Mouse (Mus musculus) hindbrain, embryonic 14.5 days (tissue): ENCODE data around the gene Hoxa3. TPM values are rescaled to one million over a fixed set of nuclear protein-coding genes. Genes with fewer than 3 reads are reported as not detected.
A peak's percentile ranks its signal among the peaks of the same experiment; 100 is the strongest.

Experiments used
- ATAC-seq: fragments of 200-750 bp; cut with Nextera tagmentation; 2 replicates; pipeline ENCODE4 v1.8.0; 2017; ENCODE audit warnings: moderate number of reproducible peaks, mild to moderate bottlenecking, moderate TSS enrichment, moderate library complexity; ENCODE audit not compliant: low FRiP score
- DNase-seq: peaks from one replicate; pipeline ENCODE4 v3.0.0-alpha.2; 2015; ENCODE audit warnings: low spot score
- H3K27ac ChIP-seq: fragments of 300-500 bp; sonication (generic); 2 replicates; pipeline ENCODE4 v1.5.1; 2014; ENCODE audit warnings: mild to moderate bottlenecking, moderate library complexity
- H3K27me3 ChIP-seq: fragments of 300-500 bp; sonication (generic); 2 replicates; pipeline ENCODE4 v1.6.1; 2014; ENCODE audit warnings: mild to moderate bottlenecking, low read length, mixed read lengths; ENCODE audit not compliant: control insufficient read depth, insufficient read depth
- H3K36me3 ChIP-seq: fragments of 300-500 bp; sonication (generic); replicated peaks from 2 replicates; pipeline ENCODE4 v1.6.1; 2014; ENCODE audit not compliant: control insufficient read depth, insufficient read depth
- H3K4me1 ChIP-seq: fragments of 300-500 bp; sonication (generic); replicated peaks from 2 replicates; pipeline ENCODE4 v1.6.1; 2014; ENCODE audit warnings: antibody characterized with exemption, low read length, mixed read lengths; ENCODE audit not compliant: control insufficient read depth, insufficient read depth
- H3K4me2 ChIP-seq: fragments of 300-500 bp; sonication (generic); replicated peaks from 2 replicates; pipeline ENCODE4 v1.6.1; 2014; ENCODE audit warnings: mild to moderate bottlenecking, moderate library complexity
- H3K4me3 ChIP-seq: fragments of 300-500 bp; sonication (generic); replicated peaks from 2 replicates; pipeline ENCODE4 v1.5.1; 2014; ENCODE audit warnings: mild to moderate bottlenecking, low read length
- H3K9ac ChIP-seq: fragments of 300-500 bp; sonication (generic); 2 replicates; pipeline ENCODE4 v1.6.1; 2014
- H3K9me3 ChIP-seq: fragments of 300-500 bp; sonication (generic); 2 replicates; pipeline ENCODE4 v1.6.1; 2016; ENCODE audit warnings: low read length; ENCODE audit not compliant: control insufficient read depth
- WGBS: fragments of 180-500 bp; shearing (Covaris S2); extraction: QIAGEN DNeasy Blood & Tissue Kit; methylation state at CpG from one replicate; pipeline ENCODE4 v1.1.7; 2014; 5-methylcytosine and 5-hydroxymethylcytosine counted together
- polyA plus RNA-seq: library from polyadenylated mRNA; unstranded; fragments of >200 nt; fragmentation: Nextera tagmentation; extraction: Ambion mirVana; gene quantifications from 2 replicates; pipeline ENCODE4 v1.2.1, GENCODE M21; 2014

Gene Hoxa3
- polyA plus RNA-seq = 21.7 and 24.9 TPM in 2 replicates

GRCm38 (mm10) chr6:52213119-52213986 lies at the start of gene Hoxa3, which contains the start of gene Gm28308:
Hoxa3 (minus strand) TSS chr6:52213336.
Gm28308 (minus strand) TSS chr6:52213339.
- ATAC-seq (no peak), DNase-seq (no peak)
- no peaks in the 10 kb centered on the region for H3K36me3 ChIP-seq
- H3K4me2 ChIP-seq = peak within 1 kb of the TSS; percentile 15
- H3K9me3 ChIP-seq = no peaks in the 10 kb centered on the region
- peaks cover 99% of the 10 kb centered on the region for H3K27me3 ChIP-seq
- peak within 1 kb of the TSS; percentile 13; the same call in 1 of the 2 replicates for H3K4me3 ChIP-seq
- no peak within 1 kb of the TSS for H3K9ac ChIP-seq
- WGBS = 4% methylated on average over 38 of the region's 38 CpGs
- H3K4me1 ChIP-seq = no peaks in the 10 kb centered on the region
- no peak within 1 kb of the TSS; the same call in 1 of the 2 replicates for H3K27ac ChIP-seq

DNA sequence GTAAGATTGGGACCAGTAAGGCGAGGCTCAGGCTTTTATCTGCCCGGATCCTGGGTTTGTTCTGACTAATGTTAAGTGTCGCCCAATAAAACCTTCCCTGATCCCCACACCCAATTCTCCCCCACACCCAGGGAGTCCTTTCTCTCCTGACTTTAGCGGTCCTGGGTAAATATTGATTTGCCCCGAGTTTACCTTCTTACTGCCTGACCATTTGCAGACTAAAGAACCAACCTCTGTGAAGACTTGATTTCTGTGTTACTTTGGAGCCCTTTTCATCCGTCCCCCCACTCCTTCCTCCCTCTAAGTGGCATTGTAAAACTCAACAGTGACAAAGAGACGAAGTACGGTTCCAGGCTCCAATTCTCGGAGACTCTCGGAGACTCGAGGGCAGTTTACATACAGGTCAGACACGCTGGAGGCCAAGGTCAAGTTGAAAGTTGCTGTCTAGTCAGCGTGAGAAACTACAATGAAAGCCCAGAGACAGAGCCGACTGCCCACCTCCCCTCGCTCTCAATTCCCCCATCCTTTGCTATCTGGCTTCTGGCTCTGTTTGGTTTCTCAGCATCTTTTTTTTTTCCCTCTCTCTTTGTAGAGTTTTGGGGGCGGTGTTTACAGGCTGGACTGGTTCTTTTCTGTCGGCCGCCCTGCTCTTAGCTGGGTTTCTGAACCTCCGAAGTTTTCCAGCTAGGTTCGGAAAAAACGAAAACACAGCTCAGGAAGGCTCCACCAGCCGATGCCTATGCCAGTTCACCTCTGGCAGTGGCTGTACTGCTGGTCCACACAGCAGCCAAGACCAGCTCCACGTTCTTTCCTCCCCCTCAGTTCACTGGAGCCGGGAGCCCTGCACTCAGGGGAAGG lies 49.6 kb upstream of the Hoxa3 start:
- H3K9me3 ChIP-seq = no peaks in the 10 kb centered on the region
- no peak for ATAC-seq
- no peak overlapping the region for H3K27ac ChIP-seq
- no peak overlapping the region for H3K4me2 ChIP-seq
- WGBS = 3% methylated on average over 24 of the region's 24 CpGs
- H3K9ac ChIP-seq = no peak overlapping the region
- H3K27me3 ChIP-seq = peaks cover 92% of the 10 kb centered on the region
- no peaks in the 10 kb centered on the region for H3K36me3 ChIP-seq
- H3K4me3 ChIP-seq = no peak overlapping the region
- DNase-seq = no peak
- no peaks in the 10 kb centered on the region; the same call in 1 of the 2 replicates for H3K4me1 ChIP-seq

GRCm38 (mm10) chr6:52261751-52262462 lies 48.8 kb upstream of the Hoxa3 start:
- Histone ChIP-seq H3K4me1 (no peaks in the 10 kb centered on the region; the same call in 1 of the 2 replicates), H3K4me2 (no peak overlapping the region), H3K27ac (no peak overlapping the region), H3K27me3 (peaks cover 92% of the 10 kb centered on the region), H3K4me3 (no peak overlapping the region), H3K9me3 (no peaks in the 10 kb centered on the region), H3K9ac (no peak overlapping the region), H3K36me3 (no peaks in the 10 kb centered on the region)
- ATAC-seq = no peak
- DNase-seq = no peak
- 4% methylated on average over 9 of the region's 9 CpGs for whole genome bisulfite sequencing

DNA sequence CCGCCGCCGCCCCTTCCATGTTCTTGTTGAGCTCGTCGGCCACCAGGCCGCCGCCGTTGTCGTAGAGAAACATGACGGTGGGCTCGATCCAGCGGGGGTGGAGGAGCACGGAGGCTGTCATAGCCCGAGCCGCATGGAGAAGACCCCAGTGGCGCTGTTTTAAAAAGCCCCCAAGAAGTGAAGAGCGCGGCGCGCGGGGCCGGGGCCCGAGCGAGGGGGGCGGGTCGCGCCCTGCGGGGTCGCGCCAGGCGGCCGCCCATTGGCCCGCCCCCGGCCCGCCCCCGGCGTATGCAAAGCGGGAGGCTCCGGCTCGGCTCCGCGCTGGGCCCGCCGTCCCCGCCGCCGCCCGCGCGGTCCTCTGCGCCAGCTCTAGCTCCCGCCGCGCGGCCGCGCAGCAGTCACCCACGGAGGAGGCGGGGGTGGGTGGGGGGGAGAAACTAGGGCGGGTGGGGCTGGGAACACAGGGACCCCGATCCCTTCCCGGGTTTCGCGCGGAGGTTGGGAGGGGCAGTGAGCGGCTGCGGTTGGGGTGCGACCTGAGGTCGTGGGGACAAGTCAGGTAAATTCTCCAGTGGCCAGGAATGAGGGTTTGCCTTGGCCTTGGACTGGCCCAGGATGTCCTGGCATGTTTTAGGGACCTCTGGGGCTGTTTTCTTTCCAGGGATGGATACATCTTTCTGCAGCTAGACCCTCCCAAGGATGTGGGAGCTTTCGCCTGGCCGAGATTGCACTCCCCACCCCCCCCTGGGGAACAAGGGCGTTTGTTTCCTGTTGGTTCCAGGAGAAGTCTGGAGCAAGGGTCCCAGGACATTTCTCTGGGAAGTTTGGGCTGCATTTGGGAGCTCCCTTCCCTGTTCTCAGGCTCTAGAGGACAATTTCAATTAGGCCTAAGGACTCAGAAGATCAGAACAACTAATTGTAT lies 47.8 kb upstream of the Hoxa3 start, which contains the start of gene Hoxa13:
Hoxa13 (minus strand) TSS at position 227 of the 922 bp plus-strand sequence.
- Histone ChIP-seq H3K27ac (no peak within 1 kb of the TSS), H3K36me3 (no peaks in the 10 kb centered on the region), H3K9ac (no peak within 1 kb of the TSS), H3K4me3 (peak within 1 kb of the TSS; percentile 13), H3K9me3 (no peaks in the 10 kb centered on the region), H3K27me3 (peaks cover 92% of the 10 kb centered on the region), H3K4me2 (peak within 1 kb of the TSS; percentile 33), H3K4me1 (no peaks in the 10 kb centered on the region; the same call in 1 of the 2 replicates)
- DNase-seq = no peak
- WGBS = 0% methylated on average over 31 of the region's 72 CpGs
- no peak for ATAC-seq

GRCm38 (mm10) chr6:52259811-52260261 lies 46.7 kb upstream of the Hoxa3 start:
- no peaks in the 10 kb centered on the region for H3K9me3 ChIP-seq
- H3K27ac ChIP-seq = no peak overlapping the region
- under 1% methylated on average over 39 of the region's 39 CpGs for WGBS
- no peak for ATAC-seq
- peaks cover 91% of the 10 kb centered on the region for H3K27me3 ChIP-seq
- no peak overlapping the region for H3K9ac ChIP-seq
- H3K4me2 ChIP-seq = peak overlapping the region; percentile 33; the same call in 1 of the 2 replicates
- DNase-seq = no peak
- no peaks in the 10 kb centered on the region; the same call in 1 of the 2 replicates for H3K4me1 ChIP-seq
- no peaks in the 10 kb centered on the region for H3K36me3 ChIP-seq
- no peak overlapping the region for H3K4me3 ChIP-seq

DNA sequence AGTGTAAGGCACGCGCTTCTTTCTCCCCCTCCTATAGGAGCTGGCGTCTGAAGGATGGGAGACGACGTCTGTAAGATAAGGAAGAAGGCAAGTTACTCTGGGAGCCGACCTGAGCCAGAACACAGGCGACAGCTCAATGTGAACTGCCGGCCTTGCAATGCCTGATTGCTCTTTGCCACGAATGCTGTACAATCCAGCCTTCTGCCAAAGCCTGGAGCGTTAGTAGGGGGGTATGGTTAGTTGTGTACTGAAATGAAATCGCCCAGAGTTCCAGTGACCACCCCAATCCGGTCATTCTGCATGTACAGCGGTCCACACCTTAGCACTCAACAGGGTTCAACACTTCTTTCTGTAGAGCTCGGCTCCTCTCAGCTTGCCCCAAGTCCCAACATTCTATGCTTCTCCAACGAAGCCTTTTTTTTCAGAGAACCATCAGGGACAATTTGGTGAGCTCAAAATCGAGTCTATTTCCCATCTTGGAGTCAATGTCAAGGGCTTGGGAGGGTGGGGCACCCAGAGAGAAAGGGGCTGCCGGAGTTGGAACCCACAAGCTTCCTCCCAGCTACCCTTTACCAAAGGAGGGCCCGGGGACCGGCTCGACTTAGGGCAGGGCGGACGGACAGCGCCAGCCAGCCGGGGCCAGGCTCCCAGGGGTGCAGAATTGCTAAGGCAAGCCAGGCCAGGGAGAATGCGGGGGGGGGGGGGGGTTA lies 46.1 kb upstream of the Hoxa3 start:
- Histone ChIP-seq H3K27ac (no peak overlapping the region), H3K36me3 (no peaks in the 10 kb centered on the region), H3K27me3 (peaks cover 90% of the 10 kb centered on the region), H3K4me1 (no peaks in the 10 kb centered on the region; the same call in 1 of the 2 replicates), H3K9me3 (no peaks in the 10 kb centered on the region), H3K9ac (no peak overlapping the region), H3K4me2 (no peak overlapping the region), H3K4me3 (no peak overlapping the region)
- no peak for ATAC-seq
- 1% methylated on average over 24 of the region's 25 CpGs for WGBS
- DNase-seq = no peak

DNA sequence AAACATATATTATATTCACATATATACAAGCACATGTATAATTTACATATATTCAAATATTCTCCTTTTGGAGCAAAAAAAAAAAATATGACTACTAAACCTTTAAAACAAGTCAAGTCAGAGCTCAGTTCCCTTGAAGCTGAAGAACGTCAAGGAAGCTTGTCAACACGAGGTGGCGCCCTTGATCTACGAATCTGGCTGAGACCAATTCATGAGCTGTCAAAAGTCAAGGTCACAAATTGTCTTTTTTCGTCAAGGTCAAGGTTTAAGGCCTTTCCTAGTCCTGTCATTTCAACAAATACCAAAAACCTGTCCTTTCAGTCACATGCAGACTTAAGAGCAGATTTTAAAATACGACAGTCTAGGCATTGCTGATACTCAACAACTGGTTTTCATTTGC lies 43.8 kb upstream of the Hoxa3 start:
- H3K4me1 ChIP-seq = no peaks in the 10 kb centered on the region; the same call in 1 of the 2 replicates
- H3K27me3 ChIP-seq = peaks cover 90% of the 10 kb centered on the region
- H3K36me3 ChIP-seq = no peaks in the 10 kb centered on the region
- DNase-seq = peak; percentile 92
- H3K4me2 ChIP-seq = no peak overlapping the region
- H3K9ac ChIP-seq = no peak overlapping the region
- H3K27ac ChIP-seq = no peak overlapping the region
- no peak for ATAC-seq
- no peaks in the 10 kb centered on the region for H3K9me3 ChIP-seq
- under 1% methylated on average over 6 of the region's 6 CpGs for WGBS
- H3K4me3 ChIP-seq = no peak overlapping the region
